Mouse (Mus musculus) forebrain, postnatal 0 days (tissue): Measurements from ENCODE around the gene Tmem30b. TPM values are rescaled to one million over a fixed set of nuclear protein-coding genes. Genes with fewer than 3 reads are reported as not detected.

Experiments used
- ATAC-seq: fragments of 200-750 bp; cut with Nextera tagmentation; 2 replicates; pipeline ENCODE4 v1.8.0; 2017; ENCODE audit warnings: mild to moderate bottlenecking, moderate library complexity
- DNase-seq: peaks from one replicate; pipeline ENCODE4 v3.0.0-alpha.2; 2015
- H3K27ac ChIP-seq: fragments of 300-500 bp; sonication (generic); 2 replicates; pipeline ENCODE4 v1.5.1; 2014; ENCODE audit warnings: low read depth, mild to moderate bottlenecking, antibody characterized with exemption, low read length, moderate library complexity, mixed read lengths
- H3K27me3 ChIP-seq: fragments of 300-500 bp; sonication (generic); 2 replicates; pipeline ENCODE4 v1.6.1; 2014; ENCODE audit warnings: mild to moderate bottlenecking, low read length, mixed read lengths; ENCODE audit not compliant: insufficient read depth
- H3K36me3 ChIP-seq: fragments of 300-500 bp; sonication (generic); 2 replicates; pipeline ENCODE4 v1.6.1; 2014; ENCODE audit warnings: mild to moderate bottlenecking, moderate library complexity; ENCODE audit not compliant: insufficient read depth
- H3K4me1 ChIP-seq: fragments of 300-500 bp; sonication (generic); 2 replicates; pipeline ENCODE4 v1.6.1; 2014; ENCODE audit warnings: antibody characterized with exemption; ENCODE audit not compliant: insufficient read depth
- H3K4me2 ChIP-seq: fragments of 300-500 bp; sonication (generic); 2 replicates; pipeline ENCODE4 v1.6.1; 2014; ENCODE audit warnings: low read depth, mild to moderate bottlenecking, moderate library complexity
- H3K4me3 ChIP-seq: fragments of 300-500 bp; sonication (generic); 2 replicates; pipeline ENCODE4 v1.5.1; 2014; ENCODE audit warnings: low read depth, low read length, mixed read lengths
- H3K9ac ChIP-seq: fragments of 300-500 bp; sonication (generic); 2 replicates; pipeline ENCODE4 v1.6.1; 2014; ENCODE audit warnings: mild to moderate bottlenecking
- H3K9me3 ChIP-seq: fragments of 300-500 bp; sonication (generic); 2 replicates; pipeline ENCODE4 v1.6.1; 2016; ENCODE audit warnings: low read length
- CTCF ChIP-seq: sonication (generic); IDR thresholded peaks from 2 replicates; pipeline ENCODE4 v1.5.1; 2016; ENCODE audit warnings: antibody characterized with exemption, control low read depth, low read depth
- WGBS: fragments of 180-500 bp; shearing (Covaris S2); extraction: QIAGEN DNeasy Blood & Tissue Kit; methylation state at CpG from one replicate; pipeline ENCODE4 v1.1.7; 2014; 5-methylcytosine and 5-hydroxymethylcytosine counted together
- polyA plus RNA-seq: library from polyadenylated mRNA; unstranded; fragments of >200 nt; fragmentation: Nextera tagmentation; extraction: Ambion mirVana; gene quantifications from 2 replicates; pipeline ENCODE4 v1.2.1, GENCODE M21; 2015
- total RNA-seq: library from RNA; depleted of rRNA; stranded (reverse); fragments of >200 nt; gene quantifications from 2 replicates; pipeline ENCODE4 v1.2.3, GENCODE M21; 2014

Tmem30b gene
- total and polyA plus RNA-seq, 2 experiments from 2014 or later, result 0.23 to 0.43 TPM

- Histone ChIP-seq H3K4me3 (no peak overlapping the region), H3K27ac (no peak overlapping the region), H3K9me3 (no peaks in the 10 kb centered on the region), H3K4me1 (no peaks in the 10 kb centered on the region), H3K36me3 (no peaks in the 10 kb centered on the region), H3K27me3 (no peaks in the 10 kb centered on the region), H3K4me2 (no peak overlapping the region), H3K9ac (no peak overlapping the region)
- ATAC-seq (no peak), DNase-seq (no peak)
- no peak for TF ChIP-seq CTCF
- 66% methylated on average over 15 of the region's 15 CpGs for WGBS
Observed at GRCm38 (mm10) chr12:73521238-73521841, 24.9 kb downstream of the Tmem30b start.

GRCm38 (mm10) chr12:73517768-73518167 lies 28.4 kb downstream of the Tmem30b start:
- H3K27ac ChIP-seq, result no peak overlapping the region
- no peak overlapping the region for H3K4me3 ChIP-seq
- DNase-seq (no peak), ATAC-seq (no peak)
- no peak overlapping the region for H3K9ac ChIP-seq
- no peak for TF ChIP-seq CTCF
- no peaks in the 10 kb centered on the region for H3K36me3 ChIP-seq
- WGBS, result 64% methylated on average over 12 of the region's 12 CpGs
- no peaks in the 10 kb centered on the region for H3K4me1 ChIP-seq
- H3K27me3 ChIP-seq, result no peaks in the 10 kb centered on the region
- H3K4me2 ChIP-seq, result no peak overlapping the region
- H3K9me3 ChIP-seq, result no peaks in the 10 kb centered on the region

- H3K4me2 ChIP-seq, result no peak overlapping the region
- H3K9me3 ChIP-seq, result no peaks in the 10 kb centered on the region
- DNase-seq, result peak; percentile 81
- no peaks in the 10 kb centered on the region for H3K36me3 ChIP-seq
- H3K4me1 ChIP-seq, result no peaks in the 10 kb centered on the region
- peak overlapping the region; percentile 2; the same call in 1 of the 2 replicates for H3K4me3 ChIP-seq
- ATAC-seq, result peak; percentile 76
- WGBS, result 36% methylated on average over 15 of the region's 15 CpGs
- no peak overlapping the region for H3K27ac ChIP-seq
- peak; percentile 87 for TF ChIP-seq CTCF
- H3K27me3 ChIP-seq, result no peaks in the 10 kb centered on the region
- H3K9ac ChIP-seq, result 0 out of 2 replicates have a peak overlapping the region, but pooled peaks have one; percentile 1
Observed at GRCm38 (mm10) chr12:73517022-73517709, 29.0 kb downstream of the Tmem30b start.

GRCm38 (mm10) chr12:73516516-73516915 lies 29.7 kb downstream of the Tmem30b start:
- H3K27ac ChIP-seq, result no peak overlapping the region
- TF ChIP-seq CTCF, result no peak
- no peaks in the 10 kb centered on the region for H3K36me3 ChIP-seq
- H3K4me1 ChIP-seq, result no peaks in the 10 kb centered on the region
- ATAC-seq, result no peak
- DNase-seq, result no peak
- H3K9me3 ChIP-seq, result no peaks in the 10 kb centered on the region
- H3K4me3 ChIP-seq, result no peak overlapping the region
- H3K27me3 ChIP-seq, result no peaks in the 10 kb centered on the region
- H3K9ac ChIP-seq, result no peak overlapping the region
- no peak overlapping the region for H3K4me2 ChIP-seq
- WGBS, result 90% methylated on average over 8 of the region's 8 CpGs

- Histone ChIP-seq H3K9me3 (no peaks in the 10 kb centered on the region), H3K9ac (no peak overlapping the region), H3K27me3 (no peaks in the 10 kb centered on the region), H3K4me1 (no peaks in the 10 kb centered on the region), H3K4me2 (no peak overlapping the region), H3K36me3 (no peaks in the 10 kb centered on the region), H3K27ac (no peak overlapping the region), H3K4me3 (no peak overlapping the region)
- ATAC-seq (no peak), DNase-seq (no peak)
- 77% methylated on average over 6 of the region's 6 CpGs for WGBS
- TF ChIP-seq CTCF, result no peak
Observed at GRCm38 (mm10) chr12:73514722-73515121, 31.5 kb downstream of the Tmem30b start.

- no peak for DNase-seq
- no peaks in the 10 kb centered on the region for H3K36me3 ChIP-seq
- no peaks in the 10 kb centered on the region for H3K9me3 ChIP-seq
- no peak for TF ChIP-seq CTCF
- ATAC-seq, result no peak
- WGBS, result 83% methylated on average over 10 of the region's 10 CpGs
- H3K4me3 ChIP-seq, result no peak overlapping the region
- no peaks in the 10 kb centered on the region for H3K27me3 ChIP-seq
- no peak overlapping the region for H3K9ac ChIP-seq
- H3K4me1 ChIP-seq, result no peaks in the 10 kb centered on the region
- no peak overlapping the region for H3K27ac ChIP-seq
- H3K4me2 ChIP-seq, result no peak overlapping the region
Observed at GRCm38 (mm10) chr12:73513958-73514357, 32.2 kb downstream of the Tmem30b start.

GRCm38 (mm10) chr12:73511467-73512047 lies 34.6 kb downstream of the Tmem30b start:
- WGBS, result 60% methylated on average over 16 of the region's 16 CpGs
- H3K36me3 ChIP-seq, result no peaks in the 10 kb centered on the region
- no peaks in the 10 kb centered on the region for H3K9me3 ChIP-seq
- no peak for DNase-seq
- no peaks in the 10 kb centered on the region for H3K4me1 ChIP-seq
- no peak overlapping the region for H3K4me2 ChIP-seq
- 0 out of 2 replicates have a peak, but pooled peaks cover 4% of the 10 kb centered on the region for H3K27me3 ChIP-seq
- H3K9ac ChIP-seq, result no peak overlapping the region
- H3K4me3 ChIP-seq, result no peak overlapping the region
- ATAC-seq, result no peak
- no peak overlapping the region for H3K27ac ChIP-seq
- TF ChIP-seq CTCF, result no peak
